Mouse (Mus musculus) CD4-positive helper T cell, adult 2 months (primary cell): Measurements from ENCODE around the gene Tlr13.
"Not testable (repeated sequence)": the region's sequence is repeated elsewhere in the genome, so short reads cannot be mapped to it uniquely, and the experiment has no call there.

Experiments used
- DNase-seq: peaks from one replicate; pipeline ENCODE4 v3.0.0-alpha.2; 2012; ENCODE audit warnings: low read depth, missing footprints, low spot score

The Tlr13 gene

DNA sequence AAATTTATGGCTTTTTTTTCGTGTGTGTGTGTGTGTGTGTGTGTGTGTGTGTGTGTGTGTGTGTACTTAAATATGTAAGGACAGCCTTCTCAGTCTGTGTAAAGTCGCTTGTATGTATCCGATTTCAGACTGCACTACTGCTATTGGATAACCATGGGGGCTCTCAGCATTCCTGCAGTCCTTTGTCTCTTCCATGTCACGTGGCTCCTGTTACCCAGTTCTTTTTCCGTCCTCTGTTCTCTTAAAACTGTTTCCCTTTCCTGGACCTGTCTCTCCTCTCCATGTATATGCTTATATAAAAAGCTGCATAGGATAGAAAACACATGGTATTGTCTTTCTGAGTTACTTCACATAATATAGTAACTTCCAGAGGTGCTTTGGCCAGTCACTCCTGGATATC, 42.7 kb downstream of the Tlr13 start:
- DNase-seq, result no peak

DNA sequence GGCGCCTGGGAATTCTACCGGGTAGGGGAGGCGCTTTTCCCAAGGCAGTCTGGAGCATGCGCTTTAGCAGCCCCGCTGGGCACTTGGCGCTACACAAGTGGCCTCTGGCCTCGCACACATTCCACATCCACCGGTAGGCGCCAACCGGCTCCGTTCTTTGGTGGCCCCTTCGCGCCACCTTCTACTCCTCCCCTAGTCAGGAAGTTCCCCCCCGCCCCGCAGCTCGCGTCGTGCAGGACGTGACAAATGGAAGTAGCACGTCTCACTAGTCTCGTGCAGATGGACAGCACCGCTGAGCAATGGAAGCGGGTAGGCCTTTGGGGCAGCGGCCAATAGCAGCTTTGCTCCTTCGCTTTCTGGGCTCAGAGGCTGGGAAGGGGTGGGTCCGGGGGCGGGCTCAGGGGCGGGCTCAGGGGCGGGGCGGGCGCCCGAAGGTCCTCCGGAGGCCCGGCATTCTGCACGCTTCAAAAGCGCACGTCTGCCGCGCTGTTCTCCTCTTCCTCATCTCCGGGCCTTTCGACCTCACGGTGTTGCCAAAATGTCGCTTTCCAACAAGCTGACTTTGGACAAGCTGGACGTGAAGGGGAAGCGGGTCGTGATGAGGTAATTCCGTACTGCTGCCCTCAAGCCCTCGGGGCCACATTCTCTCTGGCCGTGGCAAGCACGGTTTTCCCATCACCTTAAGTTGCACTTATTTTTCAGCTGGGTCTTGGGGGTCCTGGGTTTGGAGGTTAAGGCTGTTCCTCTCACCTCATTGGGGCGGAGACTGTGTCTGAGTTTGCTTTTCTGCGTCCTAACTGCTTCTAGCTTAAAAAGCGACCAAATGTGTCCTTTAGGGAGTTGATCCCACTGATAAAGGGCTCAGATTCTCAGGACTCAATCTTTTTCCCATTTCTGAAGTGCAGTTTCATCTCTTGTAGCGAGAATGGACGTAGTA, 44.0 kb downstream of the Tlr13 start, which contains the start of gene Pgk1:
Gene Pgk1, plus strand, starts transcription at position 388 of the 937 bp plus-strand sequence.
- peak; percentile 95 for DNase-seq

DNA sequence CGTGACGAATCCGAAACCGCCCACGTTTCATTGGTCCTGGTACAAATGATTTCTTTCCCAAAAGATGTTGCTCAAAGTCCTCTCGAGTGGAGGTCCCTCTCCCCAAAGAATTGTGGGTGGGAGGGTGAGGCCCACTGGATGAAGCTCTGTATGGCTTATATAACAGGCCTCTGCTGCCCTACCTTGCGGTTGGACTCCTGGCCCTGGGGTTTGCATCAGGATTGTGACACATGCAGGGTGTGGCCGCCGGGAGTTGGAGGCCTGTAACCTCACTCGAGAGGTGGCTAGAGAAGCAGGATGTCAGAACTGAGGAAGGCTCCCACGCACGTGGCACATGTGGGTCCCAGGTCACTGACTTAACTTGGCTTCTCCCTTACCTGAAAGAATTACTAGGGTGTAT, 44.7 kb downstream of the Tlr13 start:
- peak; percentile 56 for DNase-seq

DNA sequence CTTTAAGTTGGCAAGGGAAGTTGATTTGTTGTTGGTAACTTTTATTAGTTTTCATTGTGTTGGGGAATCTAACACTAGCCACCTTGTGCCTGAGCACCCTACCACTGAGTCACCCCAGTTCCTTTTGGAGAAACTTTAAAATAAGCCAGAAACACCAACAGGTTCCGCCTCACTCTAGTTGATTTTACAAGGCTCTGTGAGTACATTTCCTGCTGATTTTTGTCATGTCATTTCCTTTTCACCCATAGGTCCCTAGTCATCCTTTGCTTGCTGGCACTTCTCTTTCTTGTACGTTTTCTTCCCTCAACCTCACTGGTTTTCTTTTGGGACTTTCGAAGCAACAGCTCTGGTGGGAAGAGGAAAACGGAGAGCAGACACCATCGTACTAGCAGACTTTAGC, 46.4 kb downstream of the Tlr13 start:
- DNase-seq, result peak; percentile 22

DNA sequence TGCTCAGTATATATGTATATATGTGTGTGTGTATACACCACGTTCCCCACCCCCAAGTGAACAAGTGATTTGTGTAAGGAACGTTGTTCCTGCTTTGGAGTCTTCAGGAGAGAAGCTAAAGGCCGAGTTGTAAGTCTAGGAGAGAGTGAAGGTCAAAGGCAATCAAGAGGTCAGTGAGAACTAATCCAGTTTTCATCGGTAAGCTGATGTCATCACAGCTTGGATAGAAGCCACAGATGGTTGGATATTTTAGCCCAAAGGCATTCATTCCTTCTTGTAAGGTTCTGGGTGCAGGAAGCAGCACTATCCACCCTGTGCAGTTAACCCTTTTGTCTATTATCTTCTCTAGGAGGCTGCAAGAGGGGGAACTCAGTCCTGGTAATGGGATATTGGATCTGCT, 47.1 kb downstream of the Tlr13 start:
- no peak for DNase-seq

DNA sequence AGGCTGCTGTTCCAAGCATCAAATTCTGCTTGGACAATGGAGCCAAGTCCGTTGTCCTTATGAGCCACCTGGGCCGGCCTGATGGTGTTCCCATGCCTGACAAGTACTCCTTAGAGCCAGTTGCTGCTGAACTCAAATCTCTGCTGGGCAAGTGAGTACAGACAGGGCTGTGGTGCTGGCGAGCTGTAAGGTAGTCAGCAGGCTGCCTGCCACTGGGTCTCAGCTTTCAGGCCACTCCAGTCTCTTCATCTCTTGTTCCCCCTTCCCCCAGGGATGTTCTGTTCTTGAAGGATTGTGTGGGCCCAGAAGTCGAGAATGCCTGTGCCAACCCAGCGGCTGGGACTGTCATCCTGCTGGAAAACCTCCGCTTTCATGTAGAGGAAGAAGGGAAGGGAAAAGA, 51.4 kb downstream of the Tlr13 start:
- not testable (repeated sequence) for DNase-seq

DNA sequence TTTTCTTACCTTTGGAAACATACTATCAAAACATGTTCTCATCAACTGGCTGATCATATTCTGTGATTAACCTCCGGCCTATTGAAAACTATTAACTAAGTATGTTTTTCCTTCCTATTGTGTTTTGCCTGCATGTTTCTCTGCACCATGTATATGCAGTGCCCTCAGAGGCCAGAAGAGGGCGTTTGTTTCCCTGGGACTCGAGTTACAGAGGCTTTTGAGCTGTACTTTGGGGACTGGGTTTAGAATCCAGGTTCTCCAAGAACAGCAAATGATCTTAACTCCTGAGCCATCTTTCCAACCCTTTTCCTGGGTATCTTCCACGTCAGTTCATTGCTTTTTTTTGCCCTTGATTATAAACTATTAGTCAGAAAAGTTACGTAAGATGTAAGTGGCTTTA, 54.3 kb downstream of the Tlr13 start:
- DNase-seq, result no peak

DNA sequence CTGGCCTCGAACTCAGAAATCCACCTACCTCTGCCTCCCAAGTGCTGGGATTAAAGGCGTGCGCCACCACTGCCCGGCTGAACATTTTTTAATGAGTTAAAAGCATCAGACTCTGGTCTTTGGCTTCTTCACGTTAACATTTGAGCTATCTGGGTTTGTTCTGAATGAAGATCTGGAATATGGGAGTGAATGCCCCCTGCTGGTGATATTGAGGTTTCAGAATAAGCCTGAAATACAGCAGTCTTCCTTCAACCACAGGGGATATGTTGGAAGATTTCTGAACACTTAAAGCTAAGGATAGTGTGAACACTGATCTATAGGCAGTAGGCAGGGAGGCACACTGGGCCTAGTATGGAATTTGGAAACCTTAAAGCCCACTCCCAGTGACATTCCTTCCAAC, 55.9 kb downstream of the Tlr13 start:
- DNase-seq, result no peak

DNA sequence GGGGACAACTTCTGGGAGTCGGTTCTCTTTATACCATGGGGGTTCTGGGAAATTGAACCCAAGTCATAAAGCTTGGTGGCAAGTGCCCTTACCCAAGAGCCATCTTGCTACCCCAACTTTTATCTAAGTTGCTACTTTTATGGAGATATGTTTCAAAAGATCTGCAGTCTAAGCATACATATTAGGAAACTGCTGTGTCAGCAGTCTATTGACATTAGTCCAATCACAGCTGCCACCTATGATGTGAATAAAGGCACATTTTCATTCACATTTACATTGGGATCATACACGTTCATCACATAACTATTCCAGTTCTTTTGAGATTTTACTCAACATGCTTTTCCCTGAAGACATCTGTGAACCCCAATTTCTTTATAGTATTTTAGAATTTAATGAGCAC, 66.1 kb downstream of the Tlr13 start:
- no peak for DNase-seq
